Mouse (Mus musculus): ENCODE data around the gene Fstl4. TPM values are rescaled to one million over a fixed set of nuclear protein-coding genes. Genes with fewer than 3 reads are reported as not detected.

Gene Fstl4
- polyA plus RNA-seq, 1 experiment, result 0.49 TPM

DNA sequence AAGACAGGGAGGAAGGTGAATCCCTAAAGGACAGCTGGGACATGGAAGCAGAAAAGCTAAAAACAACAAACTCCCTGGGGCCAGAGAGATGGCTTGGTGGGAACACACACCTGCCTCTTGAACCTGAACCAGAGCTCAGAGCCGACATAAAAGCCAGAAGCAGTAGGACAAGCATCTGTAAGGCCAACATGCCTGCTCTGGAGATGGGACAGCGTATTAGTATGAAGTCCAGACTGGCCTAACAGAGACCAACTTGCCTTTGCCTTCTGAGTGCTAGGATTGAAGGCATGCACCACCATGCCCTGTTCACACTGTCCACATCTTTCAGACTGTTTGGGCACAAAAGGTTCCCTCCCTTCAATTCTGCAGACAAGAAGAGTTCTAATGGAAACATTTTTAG lies 62.2 kb downstream of the Fstl4 start:
- 85% methylated on average over 2 of the region's 2 CpGs for WGBS

DNA sequence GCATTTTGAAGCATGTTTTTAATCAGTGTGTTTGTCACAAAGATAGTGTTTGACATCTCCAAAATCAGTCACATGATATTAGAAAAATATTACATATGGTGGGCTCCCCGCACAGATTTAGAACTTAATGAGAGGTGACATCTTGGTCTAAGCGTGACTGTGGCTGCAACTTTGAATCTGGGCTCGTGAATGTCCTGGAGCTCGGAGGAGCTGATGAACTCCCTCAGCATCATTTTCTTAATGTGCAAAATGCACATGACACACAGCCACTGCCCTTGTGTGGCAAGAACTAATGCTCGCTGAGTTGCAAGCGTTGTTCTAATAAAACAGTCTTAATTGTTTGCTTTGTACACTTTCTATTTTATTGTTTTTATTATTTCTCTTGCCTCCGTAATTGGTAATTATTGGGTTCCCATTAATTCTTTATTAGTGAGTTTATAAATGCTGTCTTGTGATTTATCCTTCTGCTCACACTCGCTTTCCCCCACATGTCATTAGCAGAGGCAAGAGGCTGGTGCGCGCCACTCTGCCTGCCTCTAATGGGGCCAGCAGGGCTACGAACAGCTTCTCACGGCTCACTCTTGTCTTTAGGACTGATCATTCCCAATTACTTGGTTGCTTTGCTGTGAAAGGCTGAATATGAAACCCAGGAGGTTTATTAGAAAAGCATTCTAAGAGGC lies 67.3 kb downstream of the Fstl4 start:
- WGBS, result 87% methylated on average over 12 of the region's 12 CpGs
- H3K4me3 ChIP-seq (ENCODE audit: low read depth, low read length), result no peak overlapping the region
- no peak for TF ChIP-seq CTCF (IDR thresholded peaks at IDR 0.05; ENCODE audit: extremely low read depth, insufficient read length, insufficient replicate concordance, low read depth, low read length)
- no peak for TF ChIP-seq POLR2A (IDR thresholded peaks at IDR 0.05; ENCODE audit: low read depth, low read length)

More for the DNA sequence above, 62.2 kb downstream of the Fstl4 start:
- H3K4me3 ChIP-seq (ENCODE audit: low read depth, low read length), result no peak overlapping the region
- H3K27me3 ChIP-seq (ENCODE audit: control insufficient read depth, insufficient read depth, low read length), result no peaks in the 10 kb centered on the region
- no peak overlapping the region for H3K27ac ChIP-seq (ENCODE audit: insufficient read depth, low read depth, low read length)
- H3K4me1 ChIP-seq (ENCODE audit: control insufficient read depth, insufficient read depth, insufficient read length, low read length), result no peaks in the 10 kb centered on the region
- no peak for TF ChIP-seq CTCF (IDR thresholded peaks at IDR 0.05; ENCODE audit: extremely low read depth, insufficient read length, insufficient replicate concordance, low read depth, low read length)
- TF ChIP-seq POLR2A (IDR thresholded peaks at IDR 0.05; ENCODE audit: low read depth, low read length), result no peak
- H3K36me3 ChIP-seq (ENCODE audit: control insufficient read depth, insufficient read depth, low read length), result no peaks in the 10 kb centered on the region

DNA sequence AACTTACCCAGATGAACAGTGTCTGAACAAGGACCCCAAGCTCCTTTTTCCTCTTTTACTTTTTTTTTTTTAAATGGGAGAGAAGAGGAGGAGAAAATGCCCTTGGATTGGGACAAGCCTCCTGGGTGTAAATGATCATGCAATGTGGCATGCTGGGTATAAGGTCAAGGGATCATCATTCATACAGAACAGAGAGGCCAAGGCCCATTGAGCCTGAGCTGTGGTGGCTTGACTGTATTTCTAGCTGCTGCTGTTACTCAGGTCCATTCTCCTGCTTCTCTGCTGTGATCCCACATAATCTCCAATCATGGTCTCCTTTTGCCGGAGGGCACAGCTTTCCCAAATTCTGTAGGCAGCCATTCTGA lies 67.9 kb downstream of the Fstl4 start:
- Histone ChIP-seq H3K4me1 (ENCODE audit: control insufficient read depth, insufficient read depth, insufficient read length, low read length) (no peaks in the 10 kb centered on the region), H3K27ac (ENCODE audit: insufficient read depth, low read depth, low read length) (no peak overlapping the region), H3K4me3 (ENCODE audit: low read depth, low read length) (no peak overlapping the region), H3K27me3 (ENCODE audit: control insufficient read depth, insufficient read depth, low read length) (no peaks in the 10 kb centered on the region), H3K36me3 (ENCODE audit: control insufficient read depth, insufficient read depth, low read length) (no peaks in the 10 kb centered on the region)
- WGBS, result 97% methylated on average over 1 of the region's 1 CpGs
- TF ChIP-seq CTCF (IDR thresholded peaks at IDR 0.05; ENCODE audit: extremely low read depth, insufficient read length, insufficient replicate concordance, low read depth, low read length) (no peak), POLR2A (IDR thresholded peaks at IDR 0.05; ENCODE audit: low read depth, low read length) (no peak)

More for the DNA sequence above, 67.3 kb downstream of the Fstl4 start:
- no peak overlapping the region for H3K27ac ChIP-seq (ENCODE audit: insufficient read depth, low read depth, low read length)
- no peaks in the 10 kb centered on the region for H3K4me1 ChIP-seq (ENCODE audit: control insufficient read depth, insufficient read depth, insufficient read length, low read length)
- no peaks in the 10 kb centered on the region for H3K36me3 ChIP-seq (ENCODE audit: control insufficient read depth, insufficient read depth, low read length)
- no peaks in the 10 kb centered on the region for H3K27me3 ChIP-seq (ENCODE audit: control insufficient read depth, insufficient read depth, low read length)

DNA sequence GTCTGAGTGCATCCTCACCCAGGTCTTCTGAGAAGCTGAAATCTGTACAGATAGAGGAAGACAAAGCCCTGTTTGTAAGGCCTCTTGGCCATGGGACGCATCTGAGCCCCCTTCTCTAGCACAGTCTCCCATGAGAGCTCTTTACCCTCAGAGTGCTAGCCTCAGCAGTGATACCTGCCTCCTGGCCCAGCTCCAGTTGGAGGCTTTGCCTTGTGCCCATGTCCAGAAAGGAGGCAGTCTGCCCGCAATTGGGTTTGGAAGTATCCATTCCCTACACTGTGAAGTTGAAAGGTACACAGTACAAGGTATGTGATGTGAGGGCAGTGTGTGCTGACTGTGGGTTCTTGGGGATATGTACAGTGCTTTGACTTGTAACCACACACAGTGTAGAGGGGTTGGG lies 84.3 kb downstream of the Fstl4 start:
- Histone ChIP-seq H3K4me3 (ENCODE audit: low read depth, low read length) (no peak overlapping the region), H3K36me3 (ENCODE audit: control insufficient read depth, insufficient read depth, low read length) (no peaks in the 10 kb centered on the region), H3K27ac (ENCODE audit: insufficient read depth, low read depth, low read length) (no peak overlapping the region), H3K27me3 (ENCODE audit: control insufficient read depth, insufficient read depth, low read length) (no peaks in the 10 kb centered on the region), H3K4me1 (ENCODE audit: control insufficient read depth, insufficient read depth, insufficient read length, low read length) (no peaks in the 10 kb centered on the region)
- 87% methylated on average over 2 of the region's 2 CpGs for WGBS
- TF ChIP-seq POLR2A (IDR thresholded peaks at IDR 0.05; ENCODE audit: low read depth, low read length) (no peak), CTCF (IDR thresholded peaks at IDR 0.05; ENCODE audit: extremely low read depth, insufficient read length, insufficient replicate concordance, low read depth, low read length) (no peak)

DNA sequence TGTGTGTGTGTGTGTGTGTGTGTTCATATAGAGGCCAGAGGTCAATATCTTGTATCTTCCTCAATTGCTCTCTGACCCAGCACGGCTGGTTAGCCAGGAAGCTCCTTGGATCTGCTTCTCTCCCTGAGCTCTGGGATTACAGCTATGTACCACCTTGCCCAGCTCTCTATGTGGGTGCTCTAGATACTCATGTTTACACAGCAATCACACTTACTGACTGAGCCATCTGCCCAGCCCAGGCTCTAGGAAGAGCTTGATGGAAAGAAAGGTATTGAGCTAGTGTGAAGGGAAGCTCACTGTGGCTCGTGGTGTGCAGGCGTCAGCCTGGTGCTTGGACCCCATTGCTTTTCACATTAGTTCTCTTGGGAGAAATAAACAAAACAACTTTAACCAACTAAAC lies 85.6 kb downstream of the Fstl4 start:
- H3K27ac ChIP-seq (ENCODE audit: insufficient read depth, low read depth, low read length), result no peak overlapping the region
- H3K27me3 ChIP-seq (ENCODE audit: control insufficient read depth, insufficient read depth, low read length), result no peaks in the 10 kb centered on the region
- WGBS, result 67% methylated on average over 3 of the region's 3 CpGs
- TF ChIP-seq CTCF (IDR thresholded peaks at IDR 0.05; ENCODE audit: extremely low read depth, insufficient read length, insufficient replicate concordance, low read depth, low read length) (no peak), POLR2A (IDR thresholded peaks at IDR 0.05; ENCODE audit: low read depth, low read length) (no peak)
- no peak overlapping the region for H3K4me3 ChIP-seq (ENCODE audit: low read depth, low read length)
- no peaks in the 10 kb centered on the region for H3K36me3 ChIP-seq (ENCODE audit: control insufficient read depth, insufficient read depth, low read length)
- no peaks in the 10 kb centered on the region for H3K4me1 ChIP-seq (ENCODE audit: control insufficient read depth, insufficient read depth, insufficient read length, low read length)

DNA sequence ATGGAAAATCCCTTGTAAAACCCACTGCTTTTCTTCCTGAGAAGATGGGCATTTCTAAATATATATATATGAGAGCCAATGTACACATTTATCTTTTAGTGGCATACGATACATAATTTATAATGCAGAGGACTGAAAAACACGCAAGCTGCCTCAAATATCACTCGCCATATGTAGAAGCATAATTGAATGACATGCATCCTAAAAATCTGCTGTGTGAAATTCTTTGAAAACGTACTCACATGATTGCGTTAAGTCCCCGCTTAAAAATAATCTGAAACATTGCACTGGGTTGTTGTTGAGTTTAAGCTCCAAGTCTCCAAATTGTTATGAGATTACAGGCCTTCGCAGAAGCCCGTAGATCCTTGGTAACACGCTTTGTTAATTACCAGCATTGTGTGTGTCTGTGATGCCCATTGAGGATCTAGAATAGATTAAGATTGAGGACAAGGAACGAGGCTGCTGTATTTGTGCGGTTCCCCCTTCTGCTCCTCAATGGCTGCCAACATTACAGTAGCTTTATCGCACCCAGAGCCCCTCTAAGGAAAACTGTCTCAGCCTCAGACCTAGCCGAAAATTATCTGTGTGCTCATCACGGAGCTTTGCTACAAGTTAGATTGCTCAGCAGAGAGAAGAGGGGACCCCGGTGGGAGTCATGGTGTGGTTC lies 108.5 kb downstream of the Fstl4 start:
- H3K4me3 ChIP-seq (ENCODE audit: low read depth, low read length), result no peak overlapping the region
- no peaks in the 10 kb centered on the region for H3K27me3 ChIP-seq (ENCODE audit: control insufficient read depth, insufficient read depth, low read length)
- H3K4me1 ChIP-seq (ENCODE audit: control insufficient read depth, insufficient read depth, insufficient read length, low read length), result 0 out of 2 replicates have a peak, but pooled peaks cover under 1% of the 10 kb centered on the region
- no peaks in the 10 kb centered on the region for H3K36me3 ChIP-seq (ENCODE audit: control insufficient read depth, insufficient read depth, low read length)
- whole genome bisulfite sequencing, result 92% methylated on average over 15 of the region's 15 CpGs
- H3K27ac ChIP-seq (ENCODE audit: insufficient read depth, low read depth, low read length), result no peak overlapping the region
- TF ChIP-seq CTCF (IDR thresholded peaks at IDR 0.05; ENCODE audit: extremely low read depth, insufficient read length, insufficient replicate concordance, low read depth, low read length), result no peak
- TF ChIP-seq POLR2A (IDR thresholded peaks at IDR 0.05; ENCODE audit: low read depth, low read length), result no peak

DNA sequence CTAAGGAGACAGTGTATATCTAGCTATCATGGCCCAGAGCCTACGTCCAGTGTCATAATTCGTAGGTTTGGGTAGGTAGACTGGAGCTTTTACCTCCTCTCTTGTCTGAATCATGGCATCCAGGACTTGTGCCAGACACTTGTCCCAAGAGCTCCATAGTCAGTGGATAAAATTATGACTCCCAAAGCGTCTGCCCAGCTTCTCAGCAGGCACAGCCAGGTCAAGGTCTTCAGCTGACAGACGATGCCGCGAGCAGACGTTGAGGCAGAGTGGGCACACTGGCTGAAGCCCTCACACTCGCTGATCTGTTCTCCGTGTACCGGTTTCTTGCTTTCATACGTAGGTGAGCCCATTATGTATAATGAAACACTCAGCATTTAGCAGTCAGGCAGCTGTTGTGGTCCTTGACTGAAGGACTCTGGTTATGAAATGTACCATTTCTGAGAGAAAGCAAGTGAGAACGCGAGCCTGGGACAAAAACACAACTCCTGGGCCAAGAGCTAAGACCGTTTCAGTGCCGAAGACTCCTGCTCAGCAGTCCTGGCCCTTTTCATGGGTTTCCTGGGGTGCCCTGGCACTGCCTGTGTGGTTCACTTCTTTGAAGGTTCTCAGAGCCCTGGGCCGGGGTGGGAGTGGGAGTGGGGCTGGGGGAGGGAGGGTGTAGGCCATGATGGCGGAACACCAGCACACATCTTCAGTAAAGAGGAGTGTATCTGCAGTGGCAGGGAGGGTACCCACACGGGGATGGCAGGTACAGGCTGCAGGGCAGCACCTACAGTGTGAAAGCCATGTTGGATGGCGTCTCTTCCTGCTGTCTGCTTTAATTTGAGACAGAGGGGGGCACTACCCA lies 111.7 kb downstream of the Fstl4 start:
- 91% methylated on average over 19 of the region's 19 CpGs for WGBS
- Histone ChIP-seq H3K36me3 (ENCODE audit: control insufficient read depth, insufficient read depth, low read length) (no peaks in the 10 kb centered on the region), H3K4me1 (ENCODE audit: control insufficient read depth, insufficient read depth, insufficient read length, low read length) (peaks cover 8% of the 10 kb centered on the region; the same call in 1 of the 2 replicates), H3K27ac (ENCODE audit: insufficient read depth, low read depth, low read length) (no peak overlapping the region), H3K4me3 (ENCODE audit: low read depth, low read length) (no peak overlapping the region), H3K27me3 (ENCODE audit: control insufficient read depth, insufficient read depth, low read length) (no peaks in the 10 kb centered on the region)
- TF ChIP-seq POLR2A (IDR thresholded peaks at IDR 0.05; ENCODE audit: low read depth, low read length), result no peak
- no peak for TF ChIP-seq CTCF (IDR thresholded peaks at IDR 0.05; ENCODE audit: extremely low read depth, insufficient read length, insufficient replicate concordance, low read depth, low read length)
